Mouse (Mus musculus) testis, postnatal 14 days (tissue): ENCODE results near the gene Smarcd3.

Source experiments
- DNase-seq: peaks from one replicate; pipeline ENCODE4 v3.0.0; 2021; ENCODE audit warnings: low spot score

The Smarcd3 gene

DNA sequence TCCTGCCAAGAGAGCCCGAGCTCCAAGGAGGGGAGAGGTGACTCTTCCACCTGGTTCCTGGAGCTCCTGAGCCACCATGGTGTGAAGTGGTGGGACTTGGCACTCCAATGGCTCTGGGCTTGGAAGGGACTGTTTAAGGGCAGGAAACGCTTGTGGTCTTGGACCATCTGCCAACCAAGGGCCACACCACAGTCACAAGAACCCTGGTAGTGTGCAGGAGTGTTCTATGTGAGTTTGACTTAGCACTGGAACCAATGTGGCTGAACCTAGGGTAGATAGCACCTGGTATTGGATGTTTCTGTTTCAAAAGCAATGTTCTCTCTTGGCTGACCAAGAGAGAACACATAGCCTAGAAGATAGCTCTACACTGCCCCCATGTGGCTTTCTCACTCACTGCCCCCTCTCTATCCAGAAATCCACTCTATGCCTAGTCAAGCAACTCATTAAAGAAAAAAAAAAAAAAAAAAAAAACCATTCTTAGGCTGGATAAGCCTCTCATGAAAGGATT is 26.9 kb downstream of the Smarcd3 start:
- no peak for DNase-seq

GRCm38 (mm10) chr5:24596519-24597171 is 27.6 kb downstream of the Smarcd3 start:
- no peak for DNase-seq

DNA sequence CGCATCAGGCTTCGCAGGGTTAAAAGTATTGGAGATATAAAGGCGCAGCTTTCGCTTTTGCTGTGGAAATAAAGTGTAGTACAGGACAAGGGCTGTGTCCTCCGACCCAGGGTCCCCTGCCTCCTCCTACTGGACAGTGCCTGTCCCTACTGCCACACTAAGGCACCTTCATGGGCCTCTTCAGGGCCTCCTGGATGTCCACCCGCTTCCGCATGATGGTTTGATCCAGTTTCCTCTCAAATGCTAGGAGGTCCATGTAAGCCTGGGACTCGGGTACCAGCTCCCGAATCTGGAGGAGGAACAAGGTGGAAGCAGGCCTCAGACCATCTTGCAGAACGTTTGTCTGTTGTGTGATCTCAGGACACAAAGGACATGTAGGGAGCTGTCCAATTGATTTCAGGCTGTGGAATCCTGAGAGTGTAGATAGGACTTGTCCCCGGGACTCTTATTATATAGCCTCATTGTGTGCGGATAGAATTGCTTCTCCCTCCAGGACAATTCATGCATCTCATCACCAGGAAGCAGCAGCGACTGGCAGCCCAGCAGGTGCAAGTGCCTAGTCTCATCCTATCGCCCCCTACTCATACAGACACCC is 28.3 kb downstream of the Smarcd3 start:
- DNase-seq: no peak

DNA sequence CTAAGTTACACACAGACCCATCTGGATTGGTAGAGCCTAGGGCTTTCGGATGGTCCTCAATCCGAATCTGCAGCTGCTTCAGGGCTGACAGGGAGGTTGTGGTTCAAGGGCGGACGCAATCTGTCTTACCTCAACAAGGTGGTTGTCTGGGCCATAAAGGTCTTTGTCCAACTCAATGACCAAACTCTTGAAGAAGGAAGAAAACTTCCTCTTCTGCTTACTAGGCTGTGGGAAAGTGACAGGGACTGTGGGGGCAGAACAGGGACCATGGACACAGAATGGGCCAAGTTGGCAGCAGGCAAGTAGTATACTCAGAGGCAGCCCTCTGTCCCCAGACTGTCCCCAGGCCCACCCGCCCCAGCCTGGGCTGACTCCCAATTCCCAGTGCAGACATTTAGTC is 28.9 kb downstream of the Smarcd3 start:
- DNase-seq: no peak

GRCm38 (mm10) chr5:24594346-24594745 is 29.9 kb downstream of the Smarcd3 start:
- DNase-seq: no peak

DNA sequence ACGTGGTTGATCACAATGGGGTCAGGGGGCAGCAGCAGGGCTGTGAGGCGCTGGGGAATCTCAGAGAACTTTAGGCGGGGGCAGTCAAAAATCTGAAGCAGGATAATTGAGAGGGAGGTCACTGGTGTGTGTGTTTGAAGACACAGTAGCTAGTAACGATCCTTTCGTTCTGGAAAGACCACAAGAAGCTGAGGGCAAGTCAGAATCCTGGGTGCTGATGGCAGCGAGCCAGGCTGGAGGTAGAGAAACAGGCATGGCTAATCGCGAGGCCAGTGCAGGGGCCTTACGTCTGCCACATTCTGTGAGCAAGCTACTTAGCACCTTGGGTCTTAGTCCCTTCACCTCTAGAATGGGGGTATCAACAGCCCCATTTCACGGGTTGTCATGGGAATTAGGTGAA is 30.3 kb downstream of the Smarcd3 start:
- DNase-seq: no peak

DNA sequence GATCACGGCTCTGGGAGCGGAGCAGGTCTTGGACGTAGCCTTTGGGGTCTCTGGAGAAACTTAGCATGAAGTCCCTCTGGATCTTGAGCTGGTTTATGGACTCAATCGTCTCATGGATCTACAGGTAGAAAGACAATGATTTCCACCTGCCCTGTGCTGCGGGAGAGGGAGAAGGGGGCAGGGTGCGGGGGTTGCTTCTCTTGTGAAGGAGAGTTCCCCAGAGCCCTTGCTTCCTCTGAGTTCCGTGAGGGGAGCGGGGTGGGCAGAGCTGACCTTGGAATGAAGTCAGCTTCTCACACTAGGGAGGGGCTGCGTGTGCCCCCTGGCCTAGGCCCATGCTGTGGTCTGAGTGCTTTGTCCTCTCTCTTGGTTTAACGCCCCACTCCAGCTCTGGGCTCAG is 31.0 kb downstream of the Smarcd3 start:
- no peak for DNase-seq

- DNase-seq: no peak
These were observed 31.6 kb downstream of the Smarcd3 start for GRCm38 (mm10) chr5:24592471-24593160.

- DNase-seq: no peak
These were observed 32.3 kb downstream of the Smarcd3 start for GRCm38 (mm10) chr5:24591796-24592470.

DNA sequence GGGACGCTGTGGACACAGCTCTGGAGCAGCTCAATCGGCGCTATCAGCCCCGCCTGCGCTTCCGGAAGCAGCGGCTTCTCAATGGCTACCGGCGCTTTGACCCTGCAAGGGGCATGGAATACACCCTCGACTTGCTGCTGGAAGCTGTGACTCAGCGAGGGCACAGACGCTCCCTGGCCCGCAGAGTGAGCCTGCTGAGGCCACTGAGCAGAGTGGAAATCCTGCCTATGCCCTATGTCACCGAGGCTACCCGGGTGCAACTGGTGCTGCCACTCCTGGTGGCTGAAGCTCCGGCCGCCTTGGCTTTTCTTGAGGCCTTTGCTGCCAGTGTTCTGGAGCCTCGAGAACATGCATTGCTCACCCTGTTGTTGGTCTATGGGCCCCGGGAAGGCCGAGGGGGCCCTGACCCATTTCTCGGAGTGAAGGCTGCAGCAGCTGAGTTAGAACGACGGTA is 32.9 kb downstream of the Smarcd3 start:
- DNase-seq: no peak

DNA sequence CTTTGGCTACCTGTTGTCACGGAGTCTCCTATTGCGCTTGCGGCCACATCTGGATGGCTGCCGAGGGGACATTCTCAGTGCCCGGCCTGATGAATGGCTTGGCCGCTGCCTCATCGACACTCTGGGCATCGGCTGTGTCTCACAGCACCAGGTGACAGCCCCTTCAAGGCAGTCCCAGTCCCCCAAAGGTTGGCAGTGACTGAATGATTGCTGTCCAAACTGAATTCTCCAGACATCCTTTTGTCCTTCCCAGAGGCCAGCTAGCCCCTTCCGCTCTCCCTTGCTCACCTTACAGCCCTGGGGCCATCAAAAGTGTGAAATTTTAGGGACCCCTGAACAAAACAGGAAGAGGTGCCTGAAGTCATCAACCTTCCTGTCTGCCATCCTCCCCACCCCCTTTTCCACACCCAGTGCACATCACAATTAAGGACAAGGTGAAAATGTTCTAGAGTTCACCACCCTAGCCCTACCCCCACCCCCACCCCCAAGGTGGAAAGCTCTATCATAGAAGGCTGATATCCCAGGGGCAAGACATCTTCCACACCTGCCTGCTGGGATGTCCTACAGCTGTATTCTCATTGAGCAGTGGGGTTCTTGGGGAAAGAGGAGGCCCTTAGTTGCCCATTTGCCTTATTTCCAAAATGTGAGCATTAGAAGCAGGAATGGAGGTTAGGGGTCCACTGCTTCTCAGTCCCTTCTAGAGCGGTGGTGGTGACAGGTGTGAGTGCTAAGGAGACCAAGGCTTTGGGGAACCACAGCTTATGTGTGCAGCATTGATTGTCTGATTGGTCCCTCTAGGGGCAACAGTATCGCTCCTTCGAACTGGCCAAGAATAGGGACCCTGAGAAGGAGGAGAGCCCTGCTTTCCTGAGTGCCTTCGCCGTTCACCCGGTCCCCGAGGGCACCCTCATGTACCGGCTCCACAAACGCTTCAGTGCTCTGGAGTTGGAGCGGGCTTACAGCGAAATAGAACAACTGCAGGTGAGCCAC is 34.4 kb downstream of the Smarcd3 start:
- DNase-seq: no peak

DNA sequence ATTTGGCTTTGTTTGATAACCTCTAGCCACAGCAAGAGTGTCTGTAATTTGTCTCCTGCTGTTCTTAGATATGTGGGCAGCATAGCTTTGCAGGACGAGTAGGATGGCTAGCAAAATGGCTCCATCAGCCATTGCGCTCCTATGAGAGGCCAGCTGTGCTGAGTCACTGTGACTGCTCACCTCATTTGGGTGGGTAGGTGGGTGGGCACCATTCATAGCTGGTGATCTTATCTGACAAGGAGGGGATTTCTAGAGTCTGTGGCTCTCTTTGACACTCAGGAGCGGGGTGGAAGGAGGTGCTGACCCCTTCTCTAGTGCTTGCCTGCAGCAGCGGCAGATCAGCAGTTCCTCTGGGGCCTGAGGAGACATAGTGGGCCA is 37.0 kb downstream of the Smarcd3 start:
- no peak for DNase-seq

DNA sequence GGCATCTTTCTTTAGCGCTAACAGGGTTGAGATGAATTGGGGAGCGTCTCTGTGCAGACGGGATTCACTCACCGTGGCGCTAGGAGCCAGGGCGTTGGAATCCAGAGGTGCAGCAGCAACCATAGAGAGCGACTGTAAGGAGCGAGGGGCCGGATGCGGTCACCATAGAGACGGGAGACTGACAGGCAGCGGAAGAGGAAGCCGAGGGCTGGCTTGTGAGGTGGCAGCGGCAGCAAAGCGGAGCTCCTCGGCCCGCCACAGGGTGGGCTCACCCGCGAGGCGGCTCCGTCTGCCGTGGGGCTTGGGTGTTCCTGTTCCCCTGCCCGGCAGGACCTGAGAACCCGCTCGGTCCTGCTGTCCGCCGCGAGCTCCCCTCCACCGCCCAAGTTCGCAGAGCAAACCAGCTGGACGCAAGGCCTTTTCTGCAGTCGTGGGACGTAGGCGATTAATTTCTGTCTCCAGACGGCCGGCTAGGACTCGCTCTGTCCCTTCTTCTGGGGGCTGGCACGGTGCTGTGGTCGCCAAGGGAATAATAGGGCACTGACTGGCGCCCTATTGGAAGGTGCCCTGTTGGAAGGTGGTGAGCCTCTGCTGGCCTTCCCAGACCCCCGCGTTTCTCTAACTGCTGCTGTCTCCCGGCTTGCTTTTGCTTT is 37.5 kb downstream of the Smarcd3 start, which contains the start of gene Chpf2:
TSS of gene Chpf2 (plus strand) at position 195 of the 653 bp plus-strand sequence.
- peak; percentile 86 for DNase-seq

GRCm38 (mm10) chr5:24586106-24586505 is 38.1 kb downstream of the Smarcd3 start:
- no peak for DNase-seq

- no peak for DNase-seq
These were observed 45.9 kb downstream of the Smarcd3 start for GRCm38 (mm10) chr5:24578109-24578963.

DNA sequence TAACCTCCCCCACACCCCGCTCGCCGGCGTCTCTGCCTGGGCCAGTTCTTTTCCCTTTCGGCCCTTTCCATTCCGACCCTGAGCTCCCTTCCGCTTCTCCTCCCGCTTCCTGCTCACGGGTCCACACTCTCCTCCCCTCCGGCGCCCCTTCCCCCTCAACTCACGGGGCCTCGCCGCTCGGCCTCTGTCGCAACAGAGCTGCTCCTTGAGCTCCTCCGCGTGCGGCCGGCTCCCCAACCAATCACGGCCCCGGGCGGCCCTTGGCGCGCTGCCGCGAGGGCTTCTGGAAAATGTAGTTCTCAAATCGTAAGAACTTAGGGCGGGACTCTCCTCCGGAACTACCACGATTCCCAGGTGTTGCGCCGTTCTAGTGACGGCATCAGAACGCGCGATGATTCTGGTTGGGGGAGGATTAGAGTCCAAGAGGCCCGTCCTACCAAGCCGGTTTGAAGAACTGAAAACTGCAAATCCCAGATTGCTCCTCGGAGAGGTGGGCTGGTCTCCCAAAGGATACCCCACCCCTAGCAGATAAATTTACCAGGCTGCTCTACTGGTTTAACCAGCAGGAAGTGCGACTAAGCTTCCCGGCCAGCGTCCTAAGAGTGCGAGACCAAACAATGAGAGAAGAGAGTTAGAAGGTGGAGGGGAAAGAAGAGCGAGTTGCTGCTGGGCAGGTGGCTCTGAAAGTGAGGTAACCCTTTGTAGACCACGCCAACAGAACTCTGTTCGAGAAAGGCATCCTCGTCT is 46.9 kb downstream of the Smarcd3 start, which contains the start of gene Abcf2:
TSS of gene Abcf2 (minus strand) at position 285 of the 747 bp plus-strand sequence.
- peak; percentile 100 for DNase-seq

- no peak for DNase-seq
These were observed 47.4 kb downstream of the Smarcd3 start for GRCm38 (mm10) chr5:24576801-24577182.

DNA sequence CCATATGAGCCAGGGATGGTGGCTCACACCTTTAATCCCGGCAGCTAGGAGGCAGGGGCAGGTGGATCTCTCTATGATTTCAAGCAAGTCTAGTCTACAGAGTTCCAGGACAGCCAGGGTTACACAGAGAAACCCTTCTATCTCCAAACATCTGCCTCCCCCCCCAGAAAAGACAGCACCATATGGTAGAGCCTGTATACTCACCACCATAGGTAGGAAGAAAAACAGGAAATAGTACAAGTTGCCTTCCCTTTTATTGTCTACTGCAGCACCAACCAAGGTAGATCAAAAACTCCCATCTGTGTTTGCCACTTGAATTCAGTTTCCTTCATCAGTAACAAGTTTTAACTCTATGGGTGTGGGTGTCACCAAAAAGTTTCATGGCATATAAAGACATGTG is 48.3 kb downstream of the Smarcd3 start:
- DNase-seq: no peak

DNA sequence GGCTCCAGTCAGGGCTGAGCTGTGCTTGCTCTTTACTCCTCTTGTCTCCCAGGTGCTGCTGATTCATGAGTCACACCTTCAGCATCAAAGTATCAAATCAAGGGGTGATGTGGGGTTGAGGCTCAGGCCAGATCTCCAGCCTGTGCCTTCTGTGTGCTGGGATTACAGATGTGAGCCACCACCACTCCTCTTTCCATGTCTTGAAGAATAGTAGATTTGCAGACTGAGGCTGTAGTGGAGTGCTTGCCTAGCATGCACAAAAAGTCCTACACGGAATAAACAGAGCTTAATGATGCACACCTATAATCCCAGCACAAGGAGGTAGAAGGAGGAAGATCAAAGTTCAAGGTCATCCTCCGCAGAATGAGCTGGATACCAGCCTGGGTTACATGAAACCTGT is 67.5 kb downstream of the Smarcd3 start, which contains the start of gene 4931409K22Rik:
TSS of gene 4931409K22Rik (minus strand) at position 101 of the 400 bp plus-strand sequence.
- DNase-seq: no peak
